8 mouse cellular contexts compared by ENCODE assay signal in the genomic region with DNA sequence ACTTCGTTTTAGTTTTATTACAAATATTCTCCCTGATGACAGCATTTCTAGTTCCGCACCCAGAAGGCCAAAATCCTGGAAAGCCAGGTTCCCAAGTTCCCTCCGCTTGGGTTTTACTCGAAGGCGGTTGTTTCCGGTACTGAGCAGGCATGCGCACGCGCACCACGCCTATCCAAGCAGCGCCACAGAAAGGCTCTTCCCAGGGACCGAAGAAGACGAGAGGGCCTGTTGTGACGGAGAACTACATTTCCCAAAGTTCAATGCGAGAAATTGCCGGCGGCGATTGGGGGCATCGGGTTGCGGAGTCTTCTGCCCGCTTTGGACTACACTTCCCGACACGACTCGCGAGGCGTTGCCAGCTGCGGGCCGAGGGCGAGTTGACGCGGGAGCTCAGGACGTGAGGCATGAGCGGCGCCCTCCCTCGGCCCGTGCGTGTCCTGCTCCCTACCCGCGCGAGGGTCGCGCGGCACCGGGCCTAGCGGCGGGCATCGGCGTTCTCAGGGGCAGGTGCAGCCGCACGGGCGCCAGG. TPM values are rescaled to one million over a fixed set of nuclear protein-coding genes. Genes with fewer than 3 reads are reported as not detected.
A peak's percentile ranks its signal among the peaks of the same experiment; 100 is the strongest.
DNase-seq lines count a peak whose midpoint lies in the region; ATAC-seq lines count a peak whose summit lies in the region.

Gene Wrnip1 (plus strand): TSS at position 346 of the 529 bp plus-strand sequence.

- 0% methylated on average over 51 of the region's 51 CpGs for WGBS in forebrain, embryonic 14.5 days
- 1% methylated on average over 41 of the region's 51 CpGs for WGBS in neural tube, embryonic 15.5 days

- H3K36me3 ChIP-seq in forebrain, embryonic 14.5 days (ENCODE audit: control insufficient read depth, insufficient read depth, low read length), result peaks cover 11% of the 10 kb centered on the region
- H3K36me3 ChIP-seq in neural tube, embryonic 15.5 days, result peaks cover 6% of the 10 kb centered on the region

- peak; percentile 99 for DNase-seq in ES-CJ7 (ENCODE audit: low read depth, low spot score)
- peak; percentile 97 for DNase-seq in cerebellum, adult 11 months
- DNase-seq in forebrain, embryonic 14.5 days (ENCODE audit: low spot score), result peak; percentile 100
- peak; percentile 93 to 95 for DNase-seq in heart, postnatal 14 days
- peak; percentile 98 for DNase-seq in layer of hippocampus, adult 11-12 months (ENCODE audit: low spot score)
- peak; percentile 99 for DNase-seq in lung, adult 18-20 months
- peak; percentile 99 for DNase-seq in testis, postnatal 14 days (ENCODE audit: low spot score)

- H3K9me3 ChIP-seq in forebrain, embryonic 14.5 days (replicated peaks; ENCODE audit: control insufficient read depth, low read length), result no peaks in the 10 kb centered on the region
- H3K9me3 ChIP-seq in neural tube, embryonic 15.5 days (replicated peaks), result no peaks in the 10 kb centered on the region

- H3K9ac ChIP-seq in forebrain, embryonic 14.5 days (ENCODE audit: low read length), result peak within 1 kb of the TSS; percentile 84
- H3K9ac ChIP-seq in neural tube, embryonic 15.5 days (replicated peaks), result peak within 1 kb of the TSS; percentile 87

- peak within 1 kb of the TSS; percentile 90 for H3K4me3 ChIP-seq in forebrain, embryonic 14.5 days (ENCODE audit: low read depth, low read length)
- H3K4me3 ChIP-seq in neural tube, embryonic 15.5 days (replicated peaks), result peak within 1 kb of the TSS; percentile 69

- H3K27ac ChIP-seq in forebrain, embryonic 14.5 days (ENCODE audit: low read depth, low read length), result peak within 1 kb of the TSS; percentile 82
- peak within 1 kb of the TSS; percentile 88 for H3K27ac ChIP-seq in neural tube, embryonic 15.5 days (replicated peaks)

- intact Hi-C loops in heart, postnatal 14 days (cut with DNase I), result no loop called here

- no peaks in the 10 kb centered on the region for H3K27me3 ChIP-seq in forebrain, embryonic 14.5 days (replicated peaks; ENCODE audit: control insufficient read depth, insufficient read depth, low read length)
- no peaks in the 10 kb centered on the region for H3K27me3 ChIP-seq in neural tube, embryonic 15.5 days (replicated peaks)

- ATAC-seq in forebrain, embryonic 14.5 days, result peak; percentile 97
- ATAC-seq in neural tube, embryonic 15.5 days (ENCODE audit: low FRiP score), result peak; percentile 99

- H3K4me2 ChIP-seq in forebrain, embryonic 14.5 days (ENCODE audit: low read length), result peak within 1 kb of the TSS; percentile 82
- peak within 1 kb of the TSS; percentile 78 for H3K4me2 ChIP-seq in neural tube, embryonic 15.5 days

- peaks cover 15% of the 10 kb centered on the region for H3K4me1 ChIP-seq in forebrain, embryonic 14.5 days (ENCODE audit: control insufficient read depth, insufficient read depth, low read length)
- peaks cover 30% of the 10 kb centered on the region for H3K4me1 ChIP-seq in neural tube, embryonic 15.5 days

RNA-seq across cellular contexts. Expression of gene Wrnip1, which starts in this region (rescaled TPM):
- 19.1 and 22.5 TPM in 2 replicates for polyA plus RNA-seq in forebrain, embryonic 14.5 days (2014; fragmentation: Nextera tagmentation; extraction: Ambion mirVana)
- total RNA-seq in heart, postnatal 14 days (2021), result 10 to 100 TPM; 24.3 to 27.8 TPM
- 35.8 and 42.8 TPM in 2 replicates for polyA plus RNA-seq in neural tube, embryonic 15.5 days (2015; fragmentation: Nextera tagmentation; extraction: Ambion mirVana)

Comparison
In these comparisons a context has a peak if more than half of its experiments do, and no peak if none do; other contexts are left out.
1. Peak in every context shown above with its lines: DNase-seq, ATAC-seq, H3K4me3 ChIP-seq and H3K27ac ChIP-seq.